20 mouse cellular contexts compared by ENCODE assay signal in the genomic region with DNA sequence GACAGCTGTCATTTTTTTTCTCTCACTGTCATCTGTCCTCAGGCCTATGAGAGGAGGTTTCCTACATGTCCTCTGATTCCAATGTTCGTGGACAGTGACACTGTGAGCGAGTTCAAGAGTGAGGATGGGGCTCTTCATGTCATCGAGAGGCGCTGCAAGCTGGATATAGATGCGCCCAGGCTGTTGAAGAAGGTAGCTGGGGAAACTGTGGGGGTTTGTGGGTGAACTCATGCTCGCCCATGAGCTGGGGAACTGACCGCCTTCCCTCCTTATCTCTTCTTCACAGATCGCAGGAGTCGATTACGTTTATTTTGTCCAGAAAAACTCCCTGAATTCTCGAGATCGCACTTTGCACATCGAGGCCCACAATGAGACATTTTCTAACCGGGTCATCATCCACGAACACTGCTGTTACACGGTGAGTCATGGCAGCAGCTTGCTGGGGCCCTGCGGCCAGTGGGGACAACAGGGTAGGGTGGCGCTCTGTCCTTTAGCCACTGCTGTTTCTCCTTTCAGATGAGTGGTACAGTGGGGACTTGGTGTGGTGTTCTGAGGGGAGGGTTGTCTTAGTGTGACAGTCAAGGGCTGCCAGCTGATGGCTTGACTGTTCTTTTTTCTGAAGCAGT.
"Had no signal": no experiment of that assay in that cellular context is flagged by ENCODE, and none has a peak within 500 bp of the region (broad histone marks: within the 10 kb centered on the region; RNA-seq: fewer than 3 reads in every experiment).

No protein-coding gene starts in this region.

- DNase-seq: kidney, postnatal 25 days; left cerebral cortex, postnatal 4 days; liver, postnatal 0 days; lung, embryonic 14.5 days; retina, postnatal 1 day; right cerebral cortex, postnatal 25 days; spleen, adult 18-20 months; thymus, postnatal 25 days had no signal

- H3K27ac ChIP-seq: kidney, postnatal 0 days; limb, embryonic 12.5 days; limb, embryonic 15.5 days; liver, embryonic 14.5 days; macrophage; midbrain, embryonic 12.5 days; midbrain, embryonic 15.5 days; neural tube, embryonic 12.5 days; neural tube, embryonic 15.5 days; stomach, embryonic 15.5 days had no signal

- H3K9me3 ChIP-seq: limb, embryonic 12.5 days; limb, embryonic 15.5 days; midbrain, embryonic 12.5 days; midbrain, embryonic 15.5 days; neural tube, embryonic 12.5 days; neural tube, embryonic 15.5 days; stomach, embryonic 15.5 days had no signal

- ATAC-seq: liver, postnatal 0 days; lung, postnatal 0 days; midbrain, embryonic 15.5 days had no signal

- H3K4me2 ChIP-seq: limb, embryonic 12.5 days; limb, embryonic 15.5 days; liver, embryonic 11.5 days; lung, embryonic 14.5 days; midbrain, embryonic 12.5 days; midbrain, embryonic 15.5 days; neural tube, embryonic 12.5 days; neural tube, embryonic 15.5 days; stomach, embryonic 15.5 days had no signal

- H3K4me3 ChIP-seq: limb, embryonic 12.5 days; limb, embryonic 15.5 days; midbrain, embryonic 12.5 days; midbrain, embryonic 15.5 days; neural tube, embryonic 12.5 days; neural tube, embryonic 15.5 days; stomach, embryonic 15.5 days had no signal

- H3K9ac ChIP-seq: limb, embryonic 12.5 days; limb, embryonic 15.5 days; liver, embryonic 14.5 days; liver, postnatal 0 days; lung, embryonic 14.5 days; midbrain, embryonic 12.5 days; midbrain, embryonic 15.5 days; neural tube, embryonic 12.5 days; neural tube, embryonic 15.5 days; stomach, embryonic 15.5 days had no signal

- H3K27me3 ChIP-seq: limb, embryonic 12.5 days; limb, embryonic 15.5 days; midbrain, embryonic 12.5 days; midbrain, embryonic 15.5 days; neural tube, embryonic 12.5 days; neural tube, embryonic 15.5 days; stomach, embryonic 15.5 days had no signal

- H3K4me1 ChIP-seq: midbrain, embryonic 12.5 days; midbrain, embryonic 15.5 days; neural tube, embryonic 12.5 days; neural tube, embryonic 15.5 days had no signal
